Mouse (Mus musculus) right cerebral cortex, adult 2 months (tissue): ENCODE data around the gene Lmf1.

Experiments
- DNase-seq, 2 experiments: peaks; one replicate each; pipeline ENCODE4 v3.0.0; 2021 to 2022; ENCODE audit warnings: low spot score in 2 of 2

Lmf1 gene

DNA sequence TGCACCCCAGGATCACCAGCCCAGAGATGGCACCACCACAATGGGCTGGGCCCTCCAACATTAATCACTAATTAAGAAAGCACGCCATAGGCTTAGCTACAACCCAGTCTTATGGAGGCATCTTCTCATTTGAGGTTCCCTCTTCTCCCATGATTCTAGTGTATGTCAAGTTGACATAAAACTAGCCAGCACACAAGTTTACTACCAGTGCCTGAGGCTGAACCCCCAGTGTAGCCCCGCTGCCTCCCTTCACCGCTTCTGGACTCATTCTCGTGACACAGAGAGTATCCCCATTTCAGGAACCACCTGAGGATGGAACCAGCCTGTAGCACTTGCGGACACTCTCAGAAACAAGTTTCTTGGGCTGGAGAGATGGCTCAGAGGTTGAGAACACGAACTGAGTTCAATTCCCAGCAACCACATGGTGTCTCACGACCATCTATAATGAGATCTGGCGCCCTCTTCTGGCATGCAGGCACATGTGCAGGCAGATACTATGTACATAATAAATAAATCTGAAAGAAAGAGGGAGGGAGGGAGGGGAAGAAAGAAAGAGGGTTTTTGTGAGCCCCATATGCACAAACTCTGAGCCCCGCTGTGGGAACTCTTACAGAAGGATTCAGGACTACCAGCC is 122.1 kb downstream of the Lmf1 start:
- no peak for DNase-seq

DNA sequence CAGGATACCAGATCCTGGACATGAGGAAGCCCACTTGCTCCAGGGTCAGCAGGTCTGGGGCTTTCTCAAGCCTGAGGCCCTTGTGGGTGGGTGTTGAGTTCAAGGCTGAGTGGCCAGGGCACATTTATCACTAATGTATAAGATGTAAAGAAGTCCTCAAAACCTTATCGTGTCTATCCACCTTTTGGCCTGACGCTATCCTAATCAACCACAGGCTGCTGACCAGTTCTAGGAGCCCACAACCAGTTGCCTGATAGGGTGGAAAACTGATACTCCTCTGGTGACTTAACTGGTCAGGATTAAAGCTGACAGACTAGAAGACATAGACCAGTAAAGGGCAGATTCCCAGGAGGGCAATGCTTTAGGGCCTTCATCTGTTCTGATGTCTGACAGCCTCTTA is 131.1 kb downstream of the Lmf1 start:
- no peak for DNase-seq

DNA sequence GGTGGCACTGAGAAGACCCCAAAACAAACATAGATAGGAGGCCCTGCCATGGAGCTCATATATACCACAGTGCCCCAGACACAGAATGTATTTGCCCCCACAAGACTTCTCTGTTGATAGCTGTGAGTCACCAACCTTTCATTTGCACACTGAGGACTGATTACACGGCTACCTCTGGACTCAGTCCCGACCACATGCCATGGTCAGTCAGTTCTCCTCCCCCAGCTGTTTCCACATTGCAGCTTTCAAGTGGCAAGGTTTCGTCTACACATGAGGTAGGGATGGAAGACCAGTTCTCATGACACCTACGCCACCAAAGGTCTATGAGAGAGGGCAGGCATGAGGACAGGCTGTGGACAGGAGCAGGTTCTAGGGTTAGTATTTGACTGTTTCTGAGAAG is 132.3 kb downstream of the Lmf1 start:
- DNase-seq = no peak
